Mouse (Mus musculus) erythroblast, embryonic 14.5 days (primary cell): ENCODE results near the gene Ramp2. TPM values are rescaled to one million over a fixed set of nuclear protein-coding genes. Genes with fewer than 3 reads are reported as not detected.

Experiments
- H3K27me3 ChIP-seq: 2 replicates; pipeline ENCODE4 v1.6.1; 2012; ENCODE audit warnings: inconsistent platforms; ENCODE audit not compliant: control insufficient read depth
- H3K36me3 ChIP-seq: 2 replicates; pipeline ENCODE4 v1.6.1; 2012; ENCODE audit warnings: mild to moderate bottlenecking, inconsistent platforms; ENCODE audit not compliant: control insufficient read depth
- H3K4me1 ChIP-seq: 2 replicates; pipeline ENCODE4 v1.6.1; 2012; ENCODE audit warnings: inconsistent platforms; ENCODE audit not compliant: control insufficient read depth
- H3K4me3 ChIP-seq: replicated peaks from 2 replicates; pipeline ENCODE3; 2012; ENCODE audit warnings: moderate library complexity, mild to moderate bottlenecking, inconsistent platforms
- H3K9me3 ChIP-seq: 2 replicates; pipeline ENCODE4 v1.6.1; 2012; ENCODE audit warnings: low read length, inconsistent platforms, mixed read lengths; ENCODE audit not compliant: control insufficient read depth
- GATA1 ChIP-seq: IDR thresholded peaks from 2 replicates; pipeline ENCODE4 v1.6.1; 2012; ENCODE audit warnings: low read length, inconsistent platforms, mixed read lengths
- TAL1 ChIP-seq: IDR thresholded peaks from 3 replicates; pipeline ENCODE4 v1.6.1; 2012; ENCODE audit warnings: low read length, inconsistent platforms, mixed read lengths
- polyA plus RNA-seq: library from polyadenylated mRNA; stranded (reverse); fragments of >175 nt; gene quantifications from 2 replicates; pipeline ENCODE4 v1.2.3, GENCODE M21; 2012

The Ramp2 gene
- polyA plus RNA-seq, 1 experiment = 0.09 TPM

DNA sequence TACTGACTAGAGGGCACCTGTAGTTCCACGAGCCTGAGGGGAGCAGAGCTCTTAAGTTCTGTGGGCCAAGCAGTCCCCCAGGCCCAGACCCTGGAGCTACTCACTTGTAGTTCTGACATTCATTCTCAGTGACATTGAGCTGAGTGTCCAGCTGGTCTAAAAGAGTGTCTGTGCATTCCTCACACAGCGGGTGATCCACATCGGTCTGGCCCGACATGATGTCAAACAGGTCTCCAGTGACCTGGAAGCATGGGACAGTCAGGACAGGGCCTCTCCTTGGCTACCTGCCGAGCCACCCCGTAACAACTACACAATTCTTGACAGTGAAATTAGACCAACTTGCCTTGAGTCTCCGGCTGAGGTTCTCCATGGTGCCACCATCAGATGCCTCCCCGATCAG lies 49.4 kb downstream of the Ramp2 start:
- Histone ChIP-seq H3K4me1 (peaks cover 18% of the 10 kb centered on the region), H3K4me3 (no peak overlapping the region), H3K27me3 (no peaks in the 10 kb centered on the region), H3K9me3 (no peaks in the 10 kb centered on the region), H3K36me3 (peaks cover 100% of the 10 kb centered on the region)
- TF ChIP-seq TAL1 = no peak
- no peak for TF ChIP-seq GATA1

DNA sequence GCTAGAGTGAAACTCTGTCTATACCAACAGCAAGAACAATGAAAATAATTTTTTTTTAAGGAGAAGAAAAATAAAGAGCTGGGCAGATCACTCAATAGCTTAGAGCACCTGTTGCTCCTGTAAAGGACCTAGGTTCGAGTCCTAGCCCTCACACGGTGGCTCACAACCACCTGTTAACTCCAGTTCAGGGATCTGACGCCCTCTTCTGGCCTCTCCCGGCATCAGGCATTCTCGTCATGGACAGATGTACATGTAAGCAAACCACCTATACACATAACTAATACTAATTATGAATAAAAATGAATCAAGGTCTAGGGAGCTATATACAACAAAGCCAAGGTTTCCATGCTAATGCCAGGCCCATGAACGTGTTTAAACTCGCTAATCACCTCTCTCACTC lies 55.1 kb downstream of the Ramp2 start:
- H3K4me1 ChIP-seq = peaks cover 41% of the 10 kb centered on the region
- H3K9me3 ChIP-seq = no peaks in the 10 kb centered on the region
- H3K27me3 ChIP-seq = no peaks in the 10 kb centered on the region
- peaks cover 54% of the 10 kb centered on the region for H3K36me3 ChIP-seq
- peak overlapping the region; percentile 70 for H3K4me3 ChIP-seq
- TF ChIP-seq GATA1 (no peak), TAL1 (no peak)

DNA sequence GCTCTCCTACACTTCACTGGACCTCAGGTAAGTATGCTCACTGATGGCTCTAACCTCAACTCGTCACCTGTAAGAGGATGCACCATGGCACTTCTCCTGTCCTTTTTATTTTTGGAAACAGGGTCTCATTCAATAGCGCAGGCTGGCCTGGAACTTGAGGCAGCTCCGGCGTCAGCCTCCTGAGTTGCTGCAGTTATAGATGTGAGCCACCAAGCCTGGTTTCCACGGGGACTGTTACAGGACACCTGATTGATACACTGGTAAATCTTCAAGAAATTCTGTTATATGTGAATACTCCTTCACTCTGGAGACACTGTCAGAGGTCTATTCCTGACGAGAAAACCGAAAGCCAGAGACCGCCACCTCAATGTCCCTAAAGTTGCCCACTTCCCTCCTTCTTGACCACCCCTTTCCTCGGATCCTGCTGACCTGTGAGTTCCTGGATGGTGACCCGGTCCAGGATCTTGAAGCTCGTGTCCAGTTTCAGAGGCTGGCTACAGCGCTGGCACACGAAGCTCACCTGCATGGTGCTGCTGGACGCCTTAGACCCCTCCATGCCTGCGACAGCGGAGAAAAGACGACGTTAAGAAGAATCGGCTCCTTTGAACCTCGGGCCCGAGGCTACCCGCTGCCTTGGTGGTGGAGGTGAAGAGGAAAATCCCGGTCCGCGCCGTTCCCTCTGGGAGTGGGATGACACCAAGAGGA lies 55.6 kb downstream of the Ramp2 start:
- no peaks in the 10 kb centered on the region for H3K9me3 ChIP-seq
- no peak for TF ChIP-seq GATA1
- TF ChIP-seq TAL1 = no peak
- H3K4me1 ChIP-seq = peaks cover 41% of the 10 kb centered on the region
- peaks cover 48% of the 10 kb centered on the region for H3K36me3 ChIP-seq
- H3K27me3 ChIP-seq = peaks cover 3% of the 10 kb centered on the region
- H3K4me3 ChIP-seq = peak overlapping the region; percentile 70

DNA sequence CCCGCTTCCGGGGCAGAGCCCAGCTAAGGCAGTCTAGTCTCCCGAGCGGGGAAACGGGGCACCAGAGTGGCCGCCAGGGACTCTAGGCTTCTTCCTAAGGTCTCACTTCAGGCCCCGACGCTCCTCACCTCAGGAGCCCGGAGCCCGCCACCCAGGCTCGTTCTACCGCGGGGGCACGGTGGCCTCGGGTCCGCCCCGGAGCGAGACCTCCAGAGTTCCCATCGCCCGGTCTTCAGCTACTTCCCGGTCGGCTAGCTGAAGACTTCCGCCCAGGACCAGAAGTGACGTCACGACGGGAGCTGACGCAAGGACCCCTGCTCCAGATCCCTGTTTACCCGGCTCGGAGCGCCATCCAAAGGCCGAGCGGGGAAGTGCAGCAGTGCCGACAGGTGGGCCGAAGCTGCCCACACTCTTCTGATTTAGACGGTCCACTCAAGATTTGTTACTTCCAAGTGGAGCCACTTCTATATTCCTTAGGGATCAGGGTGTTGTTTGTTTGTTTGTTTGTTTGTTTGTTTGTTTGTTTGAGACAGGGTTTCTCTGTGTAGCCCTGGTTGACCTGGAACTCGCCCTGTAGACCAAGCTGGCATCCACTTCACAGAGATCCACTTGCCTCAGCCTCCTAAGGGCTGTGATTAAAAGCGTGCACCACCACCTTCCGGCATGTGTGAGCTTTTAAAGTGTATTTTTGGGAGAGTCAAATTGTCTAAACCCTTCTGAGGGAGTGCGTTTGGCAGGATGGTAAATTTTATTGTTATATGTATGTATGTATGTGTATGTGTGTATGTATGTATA lies 56.4 kb downstream of the Ramp2 start, which contains the start of gene Becn1:
TSS of gene Becn1 (minus strand) at position 283 of the 795 bp plus-strand sequence.
- H3K4me1 ChIP-seq = peaks cover 39% of the 10 kb centered on the region
- H3K27me3 ChIP-seq = peaks cover 11% of the 10 kb centered on the region
- no peak for TF ChIP-seq TAL1
- TF ChIP-seq GATA1 = no peak
- no peaks in the 10 kb centered on the region for H3K9me3 ChIP-seq
- peak within 1 kb of the TSS; percentile 70 for H3K4me3 ChIP-seq
- peaks cover 41% of the 10 kb centered on the region for H3K36me3 ChIP-seq

DNA sequence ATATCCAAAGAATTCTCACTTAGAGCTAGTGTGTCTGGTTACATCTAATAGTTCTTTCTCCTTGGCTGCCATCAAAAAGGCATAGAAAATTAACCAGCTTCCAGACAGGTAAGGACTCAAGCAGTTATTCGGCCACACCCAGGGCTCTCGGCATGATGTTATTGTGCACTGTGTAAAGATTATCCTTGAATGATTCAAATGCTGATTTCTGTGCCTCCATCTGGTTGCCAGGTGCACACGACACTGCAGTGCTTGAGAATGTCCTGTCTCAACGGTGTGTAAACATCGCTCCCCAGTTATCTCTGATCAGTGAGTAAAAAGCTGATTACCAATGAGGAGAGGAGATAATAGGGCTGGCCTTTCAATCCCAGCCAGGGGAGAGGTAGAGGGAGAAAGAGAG lies 61.9 kb downstream of the Ramp2 start:
- H3K27me3 ChIP-seq = peaks cover 18% of the 10 kb centered on the region
- TF ChIP-seq GATA1 (no peak), TAL1 (no peak)
- H3K36me3 ChIP-seq = no peaks in the 10 kb centered on the region
- H3K9me3 ChIP-seq = no peaks in the 10 kb centered on the region; the same call in 1 of the 2 replicates
- peaks cover 33% of the 10 kb centered on the region for H3K4me1 ChIP-seq
- no peak overlapping the region for H3K4me3 ChIP-seq

Other genes starting within 250 kb of the Ramp2 start
- gene Atp6v0a1, start 236.6 kb upstream of the Ramp2 start, polyA plus RNA-seq = 14.0 and 15.4 TPM in 2 replicates
- 0.05 and 0.14 TPM in 2 replicates for gene Naglu, start 176.0 kb upstream of the Ramp2 start, polyA plus RNA-seq
- gene Hsd17b1, start 167.6 kb upstream of the Ramp2 start, polyA plus RNA-seq = 0.04 and 0.06 TPM in 2 replicates
- 0.65 and 0.87 TPM in 2 replicates for gene Coasy, start 163.5 kb upstream of the Ramp2 start, polyA plus RNA-seq
- 1.4 and 1.7 TPM in 2 replicates for gene Mlx, start 158.8 kb upstream of the Ramp2 start, polyA plus RNA-seq
- gene Psmc3ip, start 150.6 kb upstream of the Ramp2 start, polyA plus RNA-seq = 3.9 and 5.2 TPM in 2 replicates
- gene Retreg3, start 126.1 kb upstream of the Ramp2 start, polyA plus RNA-seq = 1.6 and 1.7 TPM in 2 replicates
- gene Tubg1, start 126.1 kb upstream of the Ramp2 start, polyA plus RNA-seq = 22.0 and 23.7 TPM in 2 replicates
- not detected in 2 replicates for gene Tubg2, start 90.1 kb upstream of the Ramp2 start, polyA plus RNA-seq
- 0.01 TPM in 1 of 2 replicates, not detected in the other for gene Cntnap1, start 75.5 kb upstream of the Ramp2 start, polyA plus RNA-seq
- gene Plekhh3, start 74.7 kb upstream of the Ramp2 start, polyA plus RNA-seq = 0.15 and 0.21 TPM in 2 replicates
- 0.02 TPM in 1 of 2 replicates, not detected in the other for gene Ccr10, start 70.6 kb upstream of the Ramp2 start, polyA plus RNA-seq
- 0.71 and 0.74 TPM in 2 replicates for gene Ezh1, start 19.6 kb upstream of the Ramp2 start, polyA plus RNA-seq
- 16.1 and 19.2 TPM in 2 replicates for gene Vps25, start 7.7 kb downstream of the Ramp2 start, polyA plus RNA-seq
- gene Wnk4, start 14.5 kb downstream of the Ramp2 start, polyA plus RNA-seq = 14.8 and 19.5 TPM in 2 replicates
- 0.02 TPM in 1 of 2 replicates, not detected in the other for gene Cntd1, start 33.0 kb downstream of the Ramp2 start, polyA plus RNA-seq
- 2.2 and 4.5 TPM in 2 replicates for gene Coa3, start 33.1 kb downstream of the Ramp2 start, polyA plus RNA-seq
- gene Becn1, start 56.3 kb downstream of the Ramp2 start, polyA plus RNA-seq = 17.9 and 19.6 TPM in 2 replicates
- gene Psme3, start 70.2 kb downstream of the Ramp2 start, polyA plus RNA-seq = 22.5 and 26.2 TPM in 2 replicates
- gene Aoc2, start 79.0 kb downstream of the Ramp2 start, polyA plus RNA-seq = 1.9 and 2.8 TPM in 2 replicates
- 0.02 and 0.06 TPM in 2 replicates for gene Aoc3, start 84.6 kb downstream of the Ramp2 start, polyA plus RNA-seq
- not detected in 2 replicates for gene G6pc, start 121.5 kb downstream of the Ramp2 start, polyA plus RNA-seq
- gene Aarsd1, start 171.6 kb downstream of the Ramp2 start, polyA plus RNA-seq = 2.9 and 3.7 TPM in 2 replicates
- 3.6 and 3.7 TPM in 2 replicates for gene Gm27029, start 178.8 kb downstream of the Ramp2 start, polyA plus RNA-seq
- 0.20 and 0.24 TPM in 2 replicates for gene Rundc1, start 179.1 kb downstream of the Ramp2 start, polyA plus RNA-seq
- gene Ptges3l, start 179.3 kb downstream of the Ramp2 start, polyA plus RNA-seq = not detected in 2 replicates
- gene Rpl27, start 196.3 kb downstream of the Ramp2 start, polyA plus RNA-seq = 28.9 and 48.8 TPM in 2 replicates
- gene Ifi35, start 202.4 kb downstream of the Ramp2 start, polyA plus RNA-seq = 1.6 and 2.1 TPM in 2 replicates
- gene Rnd2, start 219.0 kb downstream of the Ramp2 start, polyA plus RNA-seq = 0.09 and 0.16 TPM in 2 replicates
- gene Vat1, start 220.2 kb downstream of the Ramp2 start, polyA plus RNA-seq = 0.69 and 0.80 TPM in 2 replicates